Mouse (Mus musculus) layer of hippocampus, adult 9-11 months (tissue): ENCODE data around the gene Neto2.
"Not testable (repeated sequence)": the region's sequence is repeated elsewhere in the genome, so short reads cannot be mapped to it uniquely, and the experiment has no call there.

ENCODE experiments used
- DNase-seq: peaks from one replicate; pipeline ENCODE4 v3.0.0; 2022

The Neto2 gene

DNA sequence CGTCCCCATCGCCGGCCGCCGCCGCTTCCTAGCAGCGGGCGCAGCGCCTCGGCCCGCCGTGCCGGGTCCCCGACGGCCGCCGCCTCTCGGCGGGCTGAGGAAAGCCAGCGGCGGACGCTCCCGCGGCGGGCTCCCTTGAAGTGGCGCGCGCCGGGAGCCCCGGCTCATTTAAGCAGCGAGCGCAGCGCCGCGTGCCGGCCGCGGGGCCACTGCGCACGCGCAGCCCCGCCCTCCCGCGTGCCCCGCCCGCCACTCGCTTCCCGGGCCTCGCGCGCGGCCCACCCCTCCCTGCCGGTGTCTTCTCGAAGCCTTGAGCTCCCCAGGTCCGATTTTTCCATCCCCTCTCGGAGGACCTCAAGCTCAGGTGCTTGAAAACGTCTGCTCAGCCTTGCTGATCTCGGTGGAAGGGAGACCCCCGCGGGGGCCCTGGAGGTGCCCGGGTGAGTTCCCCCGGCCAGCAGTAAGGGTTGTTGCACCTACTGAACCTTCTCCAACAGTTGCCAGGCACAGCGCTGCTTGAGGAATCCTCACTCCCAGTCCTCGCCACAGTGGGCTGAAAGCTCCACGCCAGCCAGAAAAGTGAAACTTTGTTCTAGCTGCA is at the start of gene Neto2:
TSS of gene Neto2 (minus strand) at position 174 of the 601 bp plus-strand sequence.
- peak; percentile 73 for DNase-seq

DNA sequence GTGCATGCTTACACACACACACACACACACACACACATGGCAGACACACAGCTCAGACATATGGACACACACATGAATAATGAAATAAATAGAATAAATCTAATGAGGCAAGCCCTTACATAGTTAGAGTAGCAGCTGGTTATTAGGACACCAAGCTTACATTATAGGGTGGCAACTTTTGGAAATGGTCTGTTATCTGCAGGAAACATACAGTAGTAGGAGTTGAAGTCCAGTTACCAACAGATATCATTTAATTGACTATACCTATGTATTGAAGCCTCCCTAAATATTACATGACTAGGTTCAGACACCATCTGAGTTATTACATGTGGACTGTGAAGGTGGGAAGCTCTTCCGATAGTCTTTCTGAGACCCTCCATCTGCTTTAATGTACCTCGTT is 44.3 kb upstream of the Neto2 start:
- DNase-seq = no peak

DNA sequence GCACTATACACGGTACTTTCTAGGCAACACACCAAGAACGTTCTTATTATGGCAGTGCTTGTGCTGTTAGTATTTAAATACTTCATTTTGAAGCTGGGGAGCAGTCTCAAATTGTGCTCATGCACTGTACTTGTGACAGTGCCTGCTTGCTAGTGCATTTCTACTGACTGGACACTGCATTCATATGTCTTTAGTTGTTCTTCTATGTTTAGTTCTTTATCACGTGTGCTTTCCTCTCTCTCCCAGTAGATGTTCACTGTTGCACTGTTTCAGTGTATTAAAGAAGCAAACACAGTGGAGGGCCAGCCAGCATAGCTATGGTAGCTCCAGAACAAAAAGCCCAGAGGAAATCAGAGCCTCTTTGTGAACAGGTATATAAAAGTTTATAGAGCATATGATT is 29.8 kb upstream of the Neto2 start:
- DNase-seq = no peak

DNA sequence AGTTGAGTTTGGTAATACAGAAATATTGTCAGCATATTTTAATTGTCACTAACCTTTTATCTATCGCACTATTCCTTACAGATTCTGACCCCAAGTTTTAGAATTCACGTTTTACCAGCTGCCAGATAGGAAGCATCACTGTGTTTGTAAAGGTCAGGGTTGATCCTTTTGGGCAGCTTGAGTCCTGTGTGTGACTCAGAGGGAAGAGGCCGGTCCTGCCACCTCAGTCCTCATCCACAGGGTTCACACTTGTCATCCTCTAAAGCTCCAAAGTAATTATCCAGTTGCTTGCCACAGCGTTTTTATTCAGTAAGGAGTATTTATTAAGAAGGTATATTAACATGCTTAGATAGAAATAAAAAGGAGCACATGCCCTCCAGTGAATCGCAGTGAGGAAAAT is 16.5 kb upstream of the Neto2 start:
- DNase-seq = no peak

DNA sequence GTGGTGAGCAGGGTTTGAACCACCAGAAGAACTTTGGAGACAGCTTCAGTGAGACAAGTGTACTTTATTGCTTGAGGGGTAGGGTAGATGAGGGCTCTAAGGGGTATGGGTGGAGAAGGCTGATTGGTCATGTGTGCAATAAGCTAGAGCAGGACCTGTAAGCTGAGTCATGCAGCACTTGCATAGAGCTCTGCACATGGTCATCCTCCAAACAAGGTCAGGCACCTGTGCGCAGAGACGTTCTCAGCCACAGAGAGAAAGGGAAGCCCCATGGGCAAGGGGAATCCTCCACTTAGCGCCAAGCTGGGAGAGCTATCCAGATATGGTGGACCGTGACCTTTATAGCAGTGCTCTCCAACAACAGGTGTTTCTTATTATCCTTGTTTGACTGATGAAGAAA is 16.0 kb upstream of the Neto2 start:
- DNase-seq = no peak

DNA sequence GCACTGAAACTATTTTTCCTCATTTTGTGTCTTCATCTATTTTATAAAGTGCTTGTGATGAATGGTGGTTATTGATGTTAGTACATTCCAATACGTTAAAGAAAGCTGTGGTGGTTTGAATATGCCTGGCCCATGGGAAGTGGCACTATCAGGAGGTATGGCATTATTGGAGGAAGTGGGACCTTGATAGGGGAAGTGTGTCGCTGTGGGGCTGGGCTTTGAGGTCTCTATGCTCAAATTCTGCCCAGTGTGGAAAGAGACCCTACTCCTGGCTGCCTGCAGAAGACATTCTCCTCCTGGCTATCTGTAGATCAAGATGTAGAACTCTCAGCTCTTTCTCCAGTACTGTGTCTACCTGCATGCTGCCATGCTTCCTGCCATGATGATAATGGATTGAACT is 6.3 kb upstream of the Neto2 start:
- DNase-seq = no peak

DNA sequence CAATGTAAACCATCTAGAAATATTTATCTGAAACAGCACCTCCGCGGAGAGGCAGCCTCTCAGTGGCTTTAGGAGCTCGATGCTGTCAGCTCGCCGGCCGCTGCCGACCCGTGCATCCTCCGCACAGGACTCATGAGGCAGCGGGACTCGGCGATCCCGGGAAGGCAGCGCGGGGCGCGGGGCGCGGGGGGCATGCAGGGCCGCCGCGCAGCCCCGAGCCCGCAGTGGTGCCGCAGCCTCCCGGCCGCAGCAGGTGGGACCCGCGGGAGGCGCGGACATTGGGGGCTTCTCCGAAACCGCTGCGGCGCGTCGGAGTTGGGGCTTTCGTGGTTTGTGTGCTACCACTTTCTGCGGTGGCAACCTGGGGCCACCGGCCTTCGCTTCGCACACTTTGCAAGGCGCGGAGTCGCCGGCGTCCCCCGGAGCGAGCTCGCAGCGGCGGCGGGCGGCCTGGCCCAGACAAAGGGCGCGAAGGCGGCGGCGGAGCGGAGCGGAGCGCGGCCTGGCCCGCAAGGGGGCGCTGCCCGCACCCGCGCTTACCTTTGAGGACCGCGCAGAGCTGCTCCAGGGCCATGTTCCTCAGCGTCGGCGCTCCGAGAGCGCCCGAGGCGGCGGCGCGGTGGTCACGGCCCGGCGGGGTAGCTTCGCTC is 498 bp downstream of the Neto2 start:
- DNase-seq = peak; percentile 7

DNA sequence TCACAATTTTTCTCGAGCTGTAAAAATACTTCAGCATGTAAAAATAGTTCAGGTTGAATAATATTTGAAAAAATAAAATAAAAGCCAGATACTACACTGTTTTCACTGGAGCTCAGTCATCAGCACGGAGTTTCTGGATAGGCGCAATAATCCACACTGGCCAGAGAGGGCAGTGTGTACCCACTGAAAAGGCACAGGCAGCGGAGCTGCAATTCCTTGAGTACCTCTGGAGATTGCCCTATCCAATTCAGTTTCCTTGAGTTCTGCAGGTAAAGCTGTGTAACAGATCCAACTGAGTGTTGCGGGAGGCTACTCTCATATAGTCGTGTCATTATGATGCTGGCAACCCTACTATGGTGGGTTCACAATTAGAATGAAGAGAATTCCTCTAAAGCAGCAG is 1.7 kb downstream of the Neto2 start:
- peak; percentile 50 for DNase-seq

DNA sequence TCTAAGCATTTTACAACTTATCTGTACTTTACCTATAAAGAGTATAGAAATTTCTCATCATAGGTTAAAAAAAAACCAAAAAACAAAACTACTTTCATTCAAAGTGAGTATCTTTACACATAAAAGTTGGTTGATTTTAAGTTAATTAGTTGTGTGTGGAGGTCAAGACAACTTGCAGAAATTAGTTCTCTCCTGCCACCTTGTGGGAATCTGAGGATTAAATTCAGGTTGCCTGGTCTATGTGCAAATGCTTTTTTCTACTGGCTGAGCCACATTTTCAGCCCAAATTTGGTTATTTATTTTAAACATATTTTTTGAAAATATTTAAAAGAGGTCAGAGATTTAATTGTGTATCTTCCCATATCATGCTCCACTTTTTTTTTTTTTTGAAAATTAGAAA is 35.6 kb downstream of the Neto2 start:
- DNase-seq = no peak

DNA sequence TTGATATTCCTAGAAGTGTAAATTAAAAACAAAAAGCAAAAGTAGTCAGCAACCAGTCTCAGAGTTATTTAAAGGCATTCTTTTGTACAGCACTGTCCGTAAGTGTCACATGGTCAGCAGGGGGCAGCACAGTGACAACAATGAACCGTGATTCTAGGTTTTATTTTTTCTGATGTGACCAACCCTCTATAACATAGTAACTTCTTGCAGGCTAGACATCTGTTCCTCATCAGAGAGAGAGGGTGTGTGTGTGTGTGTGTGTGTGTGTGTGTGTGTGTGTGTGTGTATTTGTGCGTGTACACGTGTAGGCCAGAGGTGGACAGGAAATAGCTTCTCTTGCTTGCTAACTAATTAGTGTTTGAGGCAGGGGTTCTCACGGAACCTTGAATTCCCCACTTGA is 38.7 kb downstream of the Neto2 start:
- DNase-seq = peak; percentile 20

DNA sequence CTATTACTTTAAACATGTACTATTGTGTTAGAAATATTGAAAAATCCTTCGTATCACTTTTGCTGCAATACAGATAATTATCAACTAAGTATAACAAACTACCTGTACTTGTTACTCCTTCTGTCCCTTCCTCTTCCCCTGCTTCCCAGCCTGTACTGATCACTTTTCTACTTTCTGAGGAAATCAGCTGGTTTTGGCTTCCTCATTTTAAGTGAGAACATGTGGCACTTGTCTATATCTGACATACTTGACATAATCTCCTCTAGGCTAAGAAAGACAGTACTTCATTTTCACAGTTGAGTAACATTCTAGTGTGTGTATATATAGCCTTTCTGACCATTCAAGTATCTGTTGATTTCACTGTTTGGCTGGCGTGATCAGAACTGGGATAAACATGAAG is 49.5 kb downstream of the Neto2 start:
- DNase-seq = no peak

DNA sequence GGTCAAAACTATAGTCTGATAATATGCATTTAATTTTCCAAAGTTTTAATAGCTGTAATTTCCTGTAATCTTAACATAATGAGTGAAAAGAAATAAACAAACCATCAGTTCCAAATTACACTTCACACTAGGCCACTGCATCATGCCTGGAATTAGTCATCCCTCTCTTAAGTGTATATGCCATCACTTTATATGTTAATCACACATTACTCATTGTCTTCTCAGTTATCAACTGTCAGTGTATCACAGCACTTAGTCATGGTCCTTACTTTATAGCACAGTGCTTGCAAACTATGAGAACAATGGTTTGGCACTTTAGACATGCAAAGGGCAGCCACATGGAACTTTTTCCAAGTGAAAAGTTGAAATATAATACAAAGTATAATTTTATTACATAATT is 52.2 kb downstream of the Neto2 start:
- DNase-seq = no peak

DNA sequence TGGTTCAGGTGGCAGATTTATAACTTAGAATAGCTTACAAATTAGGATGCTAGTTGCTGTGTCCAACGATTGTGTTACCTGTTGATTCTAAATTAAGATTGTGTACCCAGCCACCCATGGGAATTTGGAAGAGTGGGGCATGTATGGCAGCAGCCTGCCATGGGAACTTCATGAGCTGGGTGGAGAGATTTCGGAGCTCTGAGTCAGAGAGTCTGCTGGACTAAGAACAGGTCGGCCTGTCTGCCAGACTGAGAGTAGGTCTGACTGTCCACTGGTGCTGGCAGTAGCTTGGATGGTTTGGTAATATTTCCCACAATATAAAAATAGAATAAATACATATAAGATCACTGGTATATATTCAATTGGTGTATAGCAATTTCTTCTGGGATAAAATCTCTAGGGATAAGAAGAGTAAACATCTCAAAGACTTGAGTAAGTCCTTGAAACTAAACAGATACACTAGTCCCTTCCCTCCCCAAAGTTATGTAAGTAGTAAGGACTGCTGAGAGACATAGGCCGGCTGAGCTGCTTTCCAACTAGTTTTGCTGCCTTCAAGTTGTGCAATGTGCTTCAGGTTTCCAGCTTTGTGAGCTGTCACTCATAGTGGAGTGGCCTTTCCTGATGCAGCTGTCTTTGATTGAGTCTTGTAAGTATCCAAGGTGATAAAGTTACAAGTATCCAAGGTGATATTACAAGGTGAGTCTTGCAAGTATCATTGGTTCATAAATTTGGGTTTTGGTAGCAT is 55.6 kb downstream of the Neto2 start:
- no peak for DNase-seq

DNA sequence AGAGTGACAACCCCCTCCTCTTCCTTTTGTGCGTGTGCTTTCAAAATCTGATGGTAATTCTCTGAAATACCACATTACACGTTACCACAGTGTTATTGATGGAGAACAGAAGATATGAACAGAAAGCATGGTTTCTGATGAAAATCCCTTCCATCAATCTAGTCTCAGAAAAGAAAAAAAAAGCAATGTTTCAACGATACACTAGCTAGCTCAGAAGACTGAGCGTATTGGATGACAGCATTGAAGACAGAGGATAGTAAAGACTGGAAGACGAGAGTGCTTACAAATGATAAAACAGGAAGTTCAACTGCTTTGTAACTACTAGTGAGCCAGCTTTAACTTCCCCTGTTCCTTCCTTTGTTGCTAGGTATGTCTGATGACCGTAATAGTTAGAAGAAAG is 76.3 kb downstream of the Neto2 start:
- DNase-seq = no peak

DNA sequence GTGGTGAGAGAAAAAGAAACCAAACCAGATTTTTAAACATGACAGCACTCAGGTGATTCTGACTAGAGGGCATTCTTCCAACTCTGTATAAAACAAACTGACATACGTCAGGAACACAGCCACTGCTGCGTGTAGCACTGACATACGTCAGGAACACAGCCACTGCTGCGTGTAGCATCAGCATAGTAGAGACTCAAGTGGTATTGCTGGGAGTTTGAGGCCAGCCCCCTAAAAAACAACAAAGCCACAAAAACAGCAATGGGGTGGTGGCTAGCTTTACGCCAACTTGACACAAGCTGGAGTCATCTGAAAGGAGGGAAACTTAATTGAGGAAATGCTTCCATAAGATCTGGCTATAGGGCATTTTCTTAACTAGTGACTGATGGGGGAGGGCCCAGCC is 77.5 kb downstream of the Neto2 start:
- no peak for DNase-seq

DNA sequence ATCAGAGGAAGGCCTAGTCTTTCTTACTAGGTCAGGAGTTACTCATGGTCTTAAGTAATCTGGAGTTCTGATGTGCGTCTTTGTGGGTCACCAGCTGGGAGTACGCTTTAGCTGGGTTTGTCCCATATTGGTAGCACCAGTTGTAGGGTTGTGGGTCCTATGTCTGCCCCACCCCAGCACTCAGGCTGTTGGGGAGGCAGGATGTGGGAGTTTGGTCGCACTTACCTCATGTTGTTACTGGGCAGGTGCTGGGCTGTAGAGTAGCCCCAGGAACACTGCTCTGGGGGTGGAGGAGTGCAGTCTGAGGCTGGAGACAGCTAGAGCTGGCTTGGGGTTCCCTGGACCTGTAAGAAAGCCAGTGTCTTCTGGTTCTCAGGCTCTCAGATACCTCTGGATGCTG is 81.9 kb downstream of the Neto2 start:
- no peak for DNase-seq

DNA sequence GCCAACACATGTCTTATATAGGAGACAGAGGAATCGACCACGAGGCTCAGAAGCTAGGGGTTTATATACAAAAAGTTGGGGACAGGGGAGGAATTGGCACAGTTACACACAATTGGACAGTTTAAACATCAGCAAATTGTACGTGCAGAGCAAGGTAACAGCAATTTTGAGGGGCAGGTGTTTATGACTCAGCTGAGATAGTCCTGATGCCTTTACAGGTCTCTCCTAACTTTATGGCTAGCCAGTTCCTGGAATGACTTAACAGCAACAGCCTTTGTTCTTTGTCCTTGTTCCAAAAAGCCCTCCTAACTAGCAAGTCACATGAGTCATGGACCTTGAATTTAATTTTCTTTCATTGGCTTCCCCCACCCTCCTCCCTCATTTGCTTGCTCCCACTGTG is 83.6 kb downstream of the Neto2 start:
- not testable (repeated sequence) for DNase-seq

DNA sequence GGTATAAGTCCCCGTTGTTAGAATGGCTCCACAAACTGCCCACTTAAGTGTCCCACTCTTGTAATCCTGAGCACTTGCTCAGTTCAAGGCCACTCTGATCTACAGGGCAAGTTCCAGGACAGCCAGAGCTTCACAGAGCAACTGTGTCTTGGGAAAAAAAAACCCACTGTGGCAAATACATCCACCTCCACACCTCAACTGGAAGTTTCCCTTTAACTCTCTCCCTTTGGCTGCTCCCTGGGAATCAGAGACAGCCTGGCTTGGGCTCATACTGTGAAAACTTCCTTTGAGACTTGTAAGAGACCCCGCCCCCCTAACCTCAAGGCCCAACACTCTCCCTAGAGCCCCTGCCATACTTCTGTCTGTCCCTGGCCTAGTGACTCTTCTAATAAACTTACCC is 91.9 kb downstream of the Neto2 start:
- DNase-seq = no peak

DNA sequence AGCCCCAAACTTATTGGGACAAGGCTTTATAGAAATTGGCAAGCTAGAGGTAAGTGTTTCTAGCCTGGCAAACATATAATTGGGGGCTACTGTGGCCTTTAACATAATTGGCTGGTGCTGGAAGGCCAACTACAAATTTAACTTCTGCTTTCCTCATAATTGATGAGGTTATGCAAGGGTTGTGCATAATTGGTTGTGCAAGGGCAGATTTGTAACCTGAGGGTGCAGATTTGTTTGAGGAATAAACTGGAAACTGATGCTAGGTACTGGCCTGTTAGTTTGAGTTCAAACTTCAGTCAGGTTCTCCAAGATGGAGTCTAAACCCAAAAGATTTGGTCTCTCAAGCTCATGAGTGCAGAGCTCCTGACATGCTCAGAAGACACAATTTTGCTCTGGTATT is 92.9 kb downstream of the Neto2 start:
- no peak for DNase-seq

DNA sequence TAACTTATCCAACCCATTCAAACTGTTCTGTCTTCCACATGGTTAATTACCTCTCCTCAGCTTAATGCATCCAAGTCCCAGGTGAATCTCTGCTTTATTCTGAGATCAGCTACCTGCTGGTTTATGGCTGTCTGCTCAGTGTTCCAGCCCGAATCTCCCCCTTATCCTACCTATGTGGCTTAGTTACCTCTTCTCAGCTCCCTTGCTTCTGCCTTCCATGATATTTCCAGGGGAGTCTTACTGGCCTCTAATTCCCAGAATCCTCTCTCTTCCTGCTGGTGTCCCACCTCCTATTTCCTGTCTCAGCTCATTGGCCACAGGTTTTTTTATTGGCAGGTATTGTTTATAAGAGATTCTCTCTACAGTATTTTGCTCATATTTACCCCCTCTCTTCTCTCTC is 93.8 kb downstream of the Neto2 start:
- no peak for DNase-seq

DNA sequence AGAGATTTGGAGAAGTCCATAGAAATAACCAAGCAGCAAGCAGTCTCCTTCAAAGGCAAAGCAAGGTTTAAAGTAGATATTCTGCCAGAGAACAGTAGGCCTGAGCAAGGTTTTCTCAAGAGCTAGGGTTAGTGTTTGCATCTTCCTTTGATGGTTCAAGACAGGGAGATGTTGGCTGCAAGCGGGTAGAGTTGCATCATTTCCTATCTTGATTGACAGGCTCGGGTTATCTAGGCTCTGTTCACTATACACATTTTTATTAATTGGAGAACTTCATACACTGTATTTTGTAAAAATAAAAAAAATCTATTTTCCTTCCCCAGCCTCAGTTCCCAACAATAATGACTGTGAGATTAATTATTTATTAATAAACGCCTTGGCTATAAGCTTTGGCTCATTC is 94.2 kb downstream of the Neto2 start:
- no peak for DNase-seq

DNA sequence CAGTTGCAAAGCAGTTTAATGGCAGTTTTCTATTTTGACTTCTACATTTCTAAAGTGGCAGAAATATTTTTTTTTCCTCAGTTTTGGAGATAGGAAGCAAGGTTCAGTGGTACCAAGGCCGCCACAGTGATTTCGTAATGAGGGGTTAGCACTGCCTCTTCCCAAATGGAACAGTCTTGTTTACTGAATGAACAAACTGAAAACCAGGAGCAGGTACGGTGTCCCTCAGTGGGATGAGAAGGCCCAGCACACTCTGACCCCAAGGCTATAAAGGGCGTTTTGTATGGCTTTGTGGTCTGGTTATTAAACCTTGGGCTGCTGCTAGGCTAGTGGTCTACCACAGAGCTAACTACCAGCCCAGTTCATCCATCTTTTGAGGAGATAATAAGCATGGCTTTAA is 96.5 kb downstream of the Neto2 start:
- DNase-seq = no peak

DNA sequence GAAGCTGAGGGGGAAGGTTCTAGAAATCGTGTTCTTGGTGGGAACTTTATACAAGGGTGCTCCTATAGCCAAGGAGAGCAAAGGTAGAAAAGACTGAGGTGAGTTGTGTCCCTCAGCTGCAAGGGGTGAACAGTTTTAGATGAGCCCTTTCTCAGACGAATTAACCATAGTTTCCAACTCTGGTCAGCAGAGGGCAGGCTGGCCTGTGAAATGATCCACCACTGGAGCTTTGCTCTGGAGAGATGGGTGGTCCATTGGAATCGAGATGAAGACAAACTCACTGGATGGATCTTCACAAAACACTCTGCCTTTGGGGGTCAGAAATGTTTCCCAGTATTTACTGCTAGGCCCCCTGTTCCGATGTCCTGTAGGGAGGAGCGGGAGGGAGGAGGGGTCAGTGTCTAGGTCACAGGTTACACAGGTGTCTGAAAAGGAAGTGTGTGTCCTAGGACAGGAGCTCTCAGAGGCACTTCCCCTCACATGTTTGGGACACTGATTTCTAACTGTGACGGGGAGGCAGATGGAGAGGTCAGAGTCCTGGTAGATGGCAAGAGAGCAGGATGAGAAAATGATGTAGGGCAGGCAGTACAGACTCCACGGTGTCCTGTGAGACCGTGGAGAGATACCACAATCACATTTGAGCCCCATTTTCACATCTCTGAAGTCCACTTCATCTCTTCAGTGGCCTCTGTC is 97.4 kb downstream of the Neto2 start:
- peak; percentile 9 for DNase-seq

DNA sequence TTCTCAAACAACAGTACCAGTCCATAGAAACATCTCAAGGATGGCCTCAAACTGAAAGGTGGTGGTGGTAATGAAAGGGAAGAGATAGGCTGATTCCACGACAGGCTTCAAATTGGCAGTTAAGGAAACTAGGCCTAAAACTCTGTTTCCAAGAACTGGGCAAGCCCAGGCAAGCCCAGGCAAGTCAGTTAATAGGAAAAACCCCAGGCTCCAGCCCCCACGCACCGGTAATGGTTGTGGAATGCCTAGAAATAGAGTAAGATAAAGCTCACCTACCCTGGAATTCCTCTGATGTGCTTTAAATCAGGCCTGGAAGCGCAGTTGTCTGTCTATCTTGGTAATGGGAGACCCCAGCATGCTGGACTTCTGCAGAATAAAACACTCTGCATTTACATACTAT is 98.0 kb downstream of the Neto2 start:
- no peak for DNase-seq
